Mouse (Mus musculus) heart, embryonic 12.5 days (tissue): ENCODE measurements around the gene Nek9. TPM values are rescaled to one million over a fixed set of nuclear protein-coding genes. Genes with fewer than 3 reads are reported as not detected.

ENCODE experiments used
- ATAC-seq: fragments of 200-750 bp; cut with Nextera tagmentation; 2 replicates; pipeline ENCODE4 v1.8.0; 2017; ENCODE audit warnings: moderate TSS enrichment, moderate library complexity; ENCODE audit not compliant: insufficient number of reproducible peaks, low FRiP score
- H3K27ac ChIP-seq: fragments of 300-500 bp; sonication (generic); 2 replicates; pipeline ENCODE4 v1.5.1; 2016; ENCODE audit warnings: mild to moderate bottlenecking, moderate library complexity; ENCODE audit not compliant: poor library complexity, severe bottlenecking
- H3K27me3 ChIP-seq: fragments of 300-500 bp; sonication (generic); replicated peaks from 2 replicates; pipeline ENCODE4 v1.6.1; 2016; ENCODE audit warnings: mild to moderate bottlenecking, moderate library complexity
- H3K36me3 ChIP-seq: fragments of 300-500 bp; sonication (generic); 2 replicates; pipeline ENCODE4 v1.6.1; 2016; ENCODE audit warnings: mild to moderate bottlenecking, moderate library complexity
- H3K4me1 ChIP-seq: fragments of 300-500 bp; sonication (generic); replicated peaks from 2 replicates; pipeline ENCODE4 v1.6.1; 2016; ENCODE audit warnings: mild to moderate bottlenecking
- H3K4me2 ChIP-seq: fragments of 300-500 bp; sonication (generic); 2 replicates; pipeline ENCODE4 v1.6.1; 2016; ENCODE audit warnings: mild to moderate bottlenecking, moderate library complexity
- H3K4me3 ChIP-seq: fragments of 300-500 bp; sonication (generic); 2 replicates; pipeline ENCODE4 v1.5.1; 2016; ENCODE audit warnings: mild to moderate bottlenecking
- H3K9ac ChIP-seq: fragments of 300-500 bp; sonication (generic); 2 replicates; pipeline ENCODE4 v1.6.1; 2016; ENCODE audit warnings: mild to moderate bottlenecking, moderate library complexity
- H3K9me3 ChIP-seq: fragments of 300-500 bp; sonication (generic); replicated peaks from 2 replicates; pipeline ENCODE4 v1.6.1; 2016; ENCODE audit warnings: mild to moderate bottlenecking, moderate library complexity
- WGBS: fragments of 180-500 bp; shearing (Covaris S2); methylation state at CpG from one replicate; pipeline ENCODE4 v1.1.7; 2016; 5-methylcytosine and 5-hydroxymethylcytosine counted together
- polyA plus RNA-seq: library from polyadenylated mRNA; unstranded; fragments of >200 nt; fragmentation: Nextera tagmentation; extraction: Ambion mirVana; gene quantifications from 2 replicates; pipeline ENCODE4 v1.2.1, GENCODE M21; 2016

The Nek9 gene
- polyA plus RNA-seq, 1 experiment from 2014 or later, result 33.8 TPM

GRCm38 (mm10) chr12:85303256-85303655 is 35.9 kb downstream of the Nek9 start:
- Histone ChIP-seq H3K9ac (no peak overlapping the region), H3K27me3 (no peaks in the 10 kb centered on the region), H3K4me2 (no peak overlapping the region), H3K36me3 (peaks cover 84% of the 10 kb centered on the region), H3K27ac (no peak overlapping the region), H3K4me3 (no peak overlapping the region), H3K4me1 (peaks cover 7% of the 10 kb centered on the region), H3K9me3 (no peaks in the 10 kb centered on the region)
- no peak for ATAC-seq
- 52% methylated on average over 2 of the region's 2 CpGs for WGBS

GRCm38 (mm10) chr12:85298835-85299180 is 40.4 kb downstream of the Nek9 start:
- WGBS, result 88% methylated on average over 1 of the region's 1 CpGs
- H3K27me3 ChIP-seq, result no peaks in the 10 kb centered on the region

GRCm38 (mm10) chr12:85298127-85298834 is 40.9 kb downstream of the Nek9 start:
- H3K9ac ChIP-seq, result no peak overlapping the region
- H3K27ac ChIP-seq, result no peak overlapping the region
- H3K9me3 ChIP-seq, result peaks cover 4% of the 10 kb centered on the region; the same call in 1 of the 2 replicates
- no peak for ATAC-seq
- no peak overlapping the region for H3K4me2 ChIP-seq
- H3K36me3 ChIP-seq, result peaks cover 37% of the 10 kb centered on the region
- no peaks in the 10 kb centered on the region for H3K4me1 ChIP-seq
- H3K4me3 ChIP-seq, result no peak overlapping the region
- 84% methylated on average over 11 of the region's 11 CpGs for whole genome bisulfite sequencing
- H3K27me3 ChIP-seq, result no peaks in the 10 kb centered on the region

More at GRCm38 (mm10) chr12:85298835-85299180, 40.4 kb downstream of the Nek9 start:
- H3K4me1 ChIP-seq, result no peaks in the 10 kb centered on the region
- no peak for ATAC-seq
- H3K36me3 ChIP-seq, result peaks cover 42% of the 10 kb centered on the region
- no peak overlapping the region for H3K27ac ChIP-seq
- no peak overlapping the region for H3K4me2 ChIP-seq
- no peak overlapping the region for H3K4me3 ChIP-seq
- no peak overlapping the region for H3K9ac ChIP-seq
- H3K9me3 ChIP-seq, result peaks cover 2% of the 10 kb centered on the region; the same call in 1 of the 2 replicates

- Histone ChIP-seq H3K27ac (no peak overlapping the region), H3K27me3 (no peaks in the 10 kb centered on the region), H3K36me3 (peaks cover 31% of the 10 kb centered on the region), H3K4me2 (no peak overlapping the region), H3K4me3 (no peak overlapping the region), H3K4me1 (no peaks in the 10 kb centered on the region), H3K9ac (no peak overlapping the region), H3K9me3 (peaks cover 5% of the 10 kb centered on the region; the same call in 1 of the 2 replicates)
- no peak for ATAC-seq
- 79% methylated on average over 10 of the region's 10 CpGs for WGBS
Observed at GRCm38 (mm10) chr12:85297345-85297997, 41.7 kb downstream of the Nek9 start.

GRCm38 (mm10) chr12:85296915-85297314 is 42.2 kb downstream of the Nek9 start:
- Histone ChIP-seq H3K9me3 (peaks cover 5% of the 10 kb centered on the region; the same call in 1 of the 2 replicates), H3K4me1 (0 out of 2 replicates have a peak, but pooled peaks cover 1% of the 10 kb centered on the region), H3K9ac (no peak overlapping the region), H3K27me3 (no peaks in the 10 kb centered on the region), H3K27ac (no peak overlapping the region), H3K36me3 (peaks cover 26% of the 10 kb centered on the region), H3K4me3 (no peak overlapping the region), H3K4me2 (no peak overlapping the region)
- ATAC-seq, result no peak
- WGBS, result 74% methylated on average over 5 of the region's 5 CpGs

- H3K27ac ChIP-seq, result no peak overlapping the region
- H3K4me1 ChIP-seq, result 0 out of 2 replicates have a peak, but pooled peaks cover 2% of the 10 kb centered on the region
- no peak overlapping the region for H3K4me2 ChIP-seq
- peaks cover 12% of the 10 kb centered on the region for H3K36me3 ChIP-seq
- peaks cover 5% of the 10 kb centered on the region; the same call in 1 of the 2 replicates for H3K9me3 ChIP-seq
- WGBS, result 82% methylated on average over 2 of the region's 2 CpGs
- no peak overlapping the region for H3K9ac ChIP-seq
- peaks cover 5% of the 10 kb centered on the region for H3K27me3 ChIP-seq
- no peak for ATAC-seq
- no peak overlapping the region for H3K4me3 ChIP-seq
Observed at GRCm38 (mm10) chr12:85295506-85295905, 43.7 kb downstream of the Nek9 start.

GRCm38 (mm10) chr12:85292906-85293305 is 46.3 kb downstream of the Nek9 start:
- Histone ChIP-seq H3K9ac (no peak overlapping the region), H3K9me3 (peaks cover 5% of the 10 kb centered on the region; the same call in 1 of the 2 replicates), H3K4me3 (no peak overlapping the region), H3K4me2 (no peak overlapping the region), H3K4me1 (peaks cover 14% of the 10 kb centered on the region), H3K36me3 (no peaks in the 10 kb centered on the region), H3K27me3 (peaks cover 14% of the 10 kb centered on the region), H3K27ac (no peak overlapping the region)
- ATAC-seq, result no peak

GRCm38 (mm10) chr12:85292288-85292687 is 46.9 kb downstream of the Nek9 start:
- ATAC-seq, result no peak
- no peak overlapping the region for H3K4me3 ChIP-seq
- no peak overlapping the region for H3K4me2 ChIP-seq
- peaks cover 18% of the 10 kb centered on the region for H3K4me1 ChIP-seq
- no peak overlapping the region for H3K9ac ChIP-seq
- H3K27ac ChIP-seq, result no peak overlapping the region
- H3K9me3 ChIP-seq, result peaks cover 5% of the 10 kb centered on the region; the same call in 1 of the 2 replicates
- H3K27me3 ChIP-seq, result peaks cover 14% of the 10 kb centered on the region
- WGBS, result 50% methylated on average over 6 of the region's 6 CpGs
- H3K36me3 ChIP-seq, result no peaks in the 10 kb centered on the region

GRCm38 (mm10) chr12:85291541-85291940 is 47.6 kb downstream of the Nek9 start:
- Histone ChIP-seq H3K36me3 (no peaks in the 10 kb centered on the region), H3K27me3 (peaks cover 14% of the 10 kb centered on the region), H3K4me2 (no peak overlapping the region), H3K4me1 (peaks cover 18% of the 10 kb centered on the region), H3K27ac (no peak overlapping the region), H3K9ac (no peak overlapping the region), H3K4me3 (no peak overlapping the region), H3K9me3 (peaks cover 5% of the 10 kb centered on the region; the same call in 1 of the 2 replicates)
- ATAC-seq, result no peak

- Histone ChIP-seq H3K9ac (no peak overlapping the region), H3K27me3 (peaks cover 14% of the 10 kb centered on the region), H3K4me3 (no peak overlapping the region), H3K27ac (no peak overlapping the region), H3K4me2 (no peak overlapping the region), H3K9me3 (peaks cover 5% of the 10 kb centered on the region; the same call in 1 of the 2 replicates), H3K36me3 (no peaks in the 10 kb centered on the region), H3K4me1 (peaks cover 18% of the 10 kb centered on the region)
- no peak for ATAC-seq
- 75% methylated on average over 10 of the region's 10 CpGs for WGBS
Observed at GRCm38 (mm10) chr12:85290633-85291032, 48.5 kb downstream of the Nek9 start.

- Histone ChIP-seq H3K36me3 (no peaks in the 10 kb centered on the region), H3K4me1 (peaks cover 18% of the 10 kb centered on the region), H3K4me2 (peak overlapping the region; percentile 79), H3K27me3 (peaks cover 14% of the 10 kb centered on the region), H3K9ac (peak overlapping the region; percentile 79; the same call in 1 of the 2 replicates), H3K9me3 (peaks cover 3% of the 10 kb centered on the region; the same call in 1 of the 2 replicates), H3K4me3 (peak overlapping the region; percentile 72), H3K27ac (no peak overlapping the region)
- no peak for ATAC-seq
- 49% methylated on average over 24 of the region's 24 CpGs for WGBS
Observed at GRCm38 (mm10) chr12:85289157-85290000, 49.8 kb downstream of the Nek9 start.
